Mouse (Mus musculus) olfactory bulb, adult 2 months (tissue): ENCODE measurements at regions not wholly inside any gene's neighbourhood (a gene's known extent, or its start where the extent isn't known, plus 50 kb on each side); places are given as distances from the start of the nearest gene placed in this dataset.

Source experiments
- H3K27ac ChIP-seq: fragments of 200-500 bp; 2 replicates; pipeline ENCODE4 v1.5.1; 2012; ENCODE audit warnings: low read depth, low read length; ENCODE audit not compliant: insufficient read depth
- H3K4me1 ChIP-seq: fragments of 200-500 bp; 2 replicates; pipeline ENCODE4 v1.6.1; 2012; ENCODE audit warnings: low read length; ENCODE audit not compliant: control insufficient read depth, insufficient read depth
- H3K4me3 ChIP-seq: fragments of 200-500 bp; 2 replicates; pipeline ENCODE4 v1.5.1; 2012; ENCODE audit warnings: mild to moderate bottlenecking, low read depth, low read length, moderate library complexity; ENCODE audit not compliant: insufficient read depth
- CTCF ChIP-seq: fragments of 200-500 bp; IDR thresholded peaks from 2 replicates; pipeline ENCODE4 v1.5.1; 2012; ENCODE audit warnings: low read depth, mild to moderate bottlenecking, low read length, moderate library complexity; ENCODE audit not compliant: insufficient read depth
- POLR2A ChIP-seq: fragments of 200-500 bp; IDR thresholded peaks from 2 replicates; pipeline ENCODE4 v1.6.1; 2012; ENCODE audit warnings: mild to moderate bottlenecking, low read depth, low read length, moderate library complexity; ENCODE audit not compliant: insufficient read depth
- WGBS: fragments of 180-500 bp; shearing (Covaris S2); methylation state at CpG from one replicate; pipeline ENCODE4 v1.1.7; 2018; 5-methylcytosine and 5-hydroxymethylcytosine counted together

DNA sequence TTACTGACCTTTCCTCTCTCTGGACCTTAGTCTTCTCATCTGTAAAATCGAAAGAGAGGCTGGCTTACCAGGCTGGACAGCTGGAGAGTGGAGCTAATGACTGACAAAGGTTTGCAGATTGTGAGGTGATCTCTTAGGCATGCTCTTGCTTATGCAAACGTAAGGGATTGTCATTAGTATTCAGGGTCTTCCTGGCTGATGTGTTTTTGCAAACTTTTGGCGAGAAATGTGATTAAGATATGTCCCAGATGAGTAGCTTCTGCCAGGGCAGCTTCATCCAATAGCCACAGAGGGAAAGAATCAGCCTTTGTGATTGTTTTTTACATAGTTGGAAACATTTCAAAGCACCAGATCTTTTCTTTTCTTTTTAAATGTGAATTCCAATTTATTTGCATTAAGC, 95.1 kb downstream of the Gm12728 start:
- H3K27ac ChIP-seq: no peak overlapping the region
- TF ChIP-seq CTCF (no peak), POLR2A (no peak)
- WGBS: 77% methylated on average over 3 of the region's 3 CpGs

GRCm38 (mm10) chr4:105891438-105891837, 101.8 kb downstream of the Gm12728 start:
- no peak for TF ChIP-seq POLR2A
- no peak for TF ChIP-seq CTCF
- Histone ChIP-seq H3K27ac (no peak overlapping the region), H3K4me1 (no peaks in the 10 kb centered on the region), H3K4me3 (no peak overlapping the region)
- WGBS: 92% methylated on average over 4 of the region's 4 CpGs

More for the DNA sequence above, 95.1 kb downstream of the Gm12728 start:
- Histone ChIP-seq H3K4me1 (no peaks in the 10 kb centered on the region), H3K4me3 (no peak overlapping the region)

DNA sequence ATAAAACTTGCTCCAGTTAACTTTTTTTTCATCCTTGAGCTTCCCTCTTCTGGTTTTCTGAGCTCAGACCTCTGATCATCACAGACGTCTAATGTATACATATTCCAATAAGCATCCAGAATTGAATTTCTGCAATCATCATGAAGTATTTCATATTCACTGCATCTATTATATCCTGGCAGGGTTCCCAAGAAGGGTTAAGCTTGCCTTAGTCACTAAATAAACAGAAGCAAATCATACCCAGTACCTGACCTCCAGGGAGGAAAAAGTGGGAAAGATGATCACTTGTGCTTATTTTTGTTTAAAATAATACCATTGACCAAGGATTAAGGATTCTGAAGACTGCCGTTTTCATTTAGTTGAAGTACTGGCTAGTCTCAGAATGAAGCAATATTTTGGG, 102.4 kb downstream of the Gm12728 start:
- no peak for TF ChIP-seq POLR2A
- no peak for TF ChIP-seq CTCF
- Histone ChIP-seq H3K27ac (no peak overlapping the region), H3K4me1 (no peaks in the 10 kb centered on the region), H3K4me3 (no peak overlapping the region)
- 92% methylated on average over 2 of the region's 2 CpGs for WGBS

DNA sequence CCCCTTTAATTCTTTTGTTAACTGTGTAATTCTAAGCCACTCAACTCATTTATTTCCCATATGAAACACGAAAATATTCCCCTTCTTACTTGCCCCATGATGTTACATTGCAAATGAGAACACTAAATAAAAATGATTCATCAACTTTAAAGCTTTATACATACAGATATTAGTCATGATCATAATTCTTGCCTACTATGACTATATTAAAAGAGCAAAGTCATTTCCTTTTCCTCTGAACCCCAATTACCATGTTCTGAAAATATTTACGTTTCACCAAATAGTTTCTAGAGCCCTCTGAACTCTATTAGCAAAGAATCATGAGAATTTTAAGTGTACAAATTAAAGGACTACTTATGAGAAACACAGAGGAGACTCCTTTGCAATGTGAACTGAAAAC, 105.4 kb downstream of the Gm12728 start:
- Histone ChIP-seq H3K4me3 (no peak overlapping the region), H3K27ac (no peak overlapping the region), H3K4me1 (no peaks in the 10 kb centered on the region)
- WGBS: 58% methylated on average over 2 of the region's 2 CpGs
- TF ChIP-seq CTCF (no peak), POLR2A (no peak)

GRCm38 (mm10) chr4:105898054-105898847, 108.6 kb downstream of the Gm12728 start:
- Histone ChIP-seq H3K27ac (no peak overlapping the region), H3K4me1 (no peaks in the 10 kb centered on the region), H3K4me3 (no peak overlapping the region)
- no peak for TF ChIP-seq POLR2A
- TF ChIP-seq CTCF: no peak
- 96% methylated on average over 5 of the region's 5 CpGs for WGBS

GRCm38 (mm10) chr4:105904896-105905295, 115.2 kb downstream of the Gm12728 start:
- H3K27ac ChIP-seq: no peak overlapping the region
- no peaks in the 10 kb centered on the region for H3K4me1 ChIP-seq
- 82% methylated on average over 8 of the region's 8 CpGs for WGBS
- no peak overlapping the region for H3K4me3 ChIP-seq
- TF ChIP-seq CTCF: no peak
- TF ChIP-seq POLR2A: no peak

DNA sequence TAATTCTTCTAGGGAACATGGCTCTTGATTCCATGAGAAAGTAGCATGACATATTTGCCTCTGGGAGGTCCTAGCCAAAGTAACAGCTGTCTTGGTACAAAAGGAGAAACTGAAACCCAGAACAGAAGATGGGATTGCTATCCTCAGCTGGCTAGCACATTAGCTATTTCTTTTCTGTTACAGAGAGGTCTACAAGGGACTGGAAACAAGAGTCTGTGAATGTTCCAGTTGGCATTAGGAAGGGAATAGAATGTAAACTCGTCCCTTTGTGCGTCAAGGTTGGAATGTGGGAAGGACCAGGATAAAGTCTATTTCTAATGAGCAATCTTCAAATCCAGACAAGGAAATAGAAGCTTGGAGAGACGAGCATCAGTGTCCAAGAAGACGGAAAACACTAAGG, 116.7 kb downstream of the Gm12728 start:
- Histone ChIP-seq H3K4me3 (no peak overlapping the region), H3K27ac (no peak overlapping the region), H3K4me1 (no peaks in the 10 kb centered on the region)
- TF ChIP-seq CTCF (no peak), POLR2A (no peak)
- WGBS: 93% methylated on average over 4 of the region's 4 CpGs

GRCm38 (mm10) chr4:105907611-105908010, 117.9 kb downstream of the Gm12728 start:
- WGBS: 83% methylated on average over 7 of the region's 7 CpGs
- Histone ChIP-seq H3K4me1 (no peaks in the 10 kb centered on the region), H3K27ac (no peak overlapping the region), H3K4me3 (no peak overlapping the region)
- no peak for TF ChIP-seq POLR2A
- TF ChIP-seq CTCF: no peak

DNA sequence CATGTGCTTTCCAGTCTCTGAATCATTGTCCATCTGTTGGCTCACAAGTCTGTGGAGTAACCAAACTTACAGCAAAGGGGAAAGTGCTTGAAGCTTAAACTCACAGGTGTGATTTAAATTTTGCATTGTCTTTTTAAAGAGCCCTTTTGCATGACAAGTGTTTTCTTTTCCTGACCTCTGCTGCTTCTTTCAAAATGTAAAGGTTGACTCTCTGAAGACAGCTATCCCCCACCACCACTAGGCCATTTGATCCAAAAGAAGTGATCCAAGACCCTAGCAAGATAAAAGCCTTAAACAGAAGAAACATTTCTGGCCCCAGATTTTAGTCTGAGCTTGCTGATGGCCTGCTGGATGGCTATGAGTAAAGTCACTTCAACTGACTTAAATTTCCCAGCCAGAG, 118.6 kb downstream of the Gm12728 start:
- Histone ChIP-seq H3K27ac (no peak overlapping the region), H3K4me3 (no peak overlapping the region), H3K4me1 (no peaks in the 10 kb centered on the region)
- TF ChIP-seq CTCF (no peak), POLR2A (no peak)

DNA sequence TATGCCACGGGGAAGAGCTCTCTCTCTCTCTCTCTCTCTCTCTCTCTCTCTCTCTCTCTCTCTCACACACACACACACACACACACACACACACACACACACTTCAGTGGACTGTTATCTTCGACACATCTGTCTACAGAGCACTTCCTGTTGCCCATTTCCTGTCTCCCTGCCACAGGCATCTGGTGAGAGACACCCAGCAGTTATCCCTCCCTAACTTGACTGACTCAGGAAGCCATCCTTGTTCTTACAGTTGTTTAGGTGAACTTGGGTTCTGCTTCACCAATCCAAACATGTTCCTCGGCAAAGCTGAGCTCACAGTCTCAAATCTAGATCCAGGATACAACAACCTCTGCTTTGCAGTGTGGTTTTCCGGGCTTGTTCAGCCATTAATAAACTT, 119.6 kb downstream of the Gm12728 start:
- no peak for TF ChIP-seq POLR2A
- no peak for TF ChIP-seq CTCF
- Histone ChIP-seq H3K27ac (no peak overlapping the region), H3K4me3 (no peak overlapping the region), H3K4me1 (no peaks in the 10 kb centered on the region)
- WGBS: 85% methylated on average over 4 of the region's 4 CpGs
